Mouse (Mus musculus) lung, postnatal 0 days (tissue): ENCODE data around the gene Hao1.

Experiments used
- CTCF ChIP-seq: IDR thresholded peaks from 2 replicates; pipeline ENCODE4 v1.5.1; 2016; ENCODE audit warnings: antibody characterized with exemption, mild to moderate bottlenecking
- EP300 ChIP-seq: IDR thresholded peaks from 2 replicates; pipeline ENCODE4 v1.6.1; 2016; ENCODE audit warnings: antibody characterized with exemption, mild to moderate bottlenecking, control low read depth

GRCm38 (mm10) chr2:134481759-134482158 is 72.4 kb downstream of the Hao1 start:
- TF ChIP-seq EP300 (no peak), CTCF (peak; percentile 92)
